Mouse (Mus musculus) liver, embryonic 13.5 days (tissue): ENCODE data around the gene Zfp526. TPM values are rescaled to one million over a fixed set of nuclear protein-coding genes. Genes with fewer than 3 reads are reported as not detected.

ENCODE experiments used
- ATAC-seq: fragments of 200-750 bp; cut with Nextera tagmentation; 2 replicates; pipeline ENCODE4 v1.8.0; 2017; ENCODE audit warnings: low read depth, mild to moderate bottlenecking, moderate number of reproducible peaks, moderate library complexity
- DNase-seq: peaks from one replicate; pipeline ENCODE4 v3.0.0; 2022
- H3K27ac ChIP-seq: fragments of 300-500 bp; sonication (generic); 2 replicates; pipeline ENCODE4 v1.5.1; 2015; ENCODE audit warnings: moderate library complexity, mild to moderate bottlenecking, inconsistent platforms
- H3K27me3 ChIP-seq: fragments of 300-500 bp; sonication (generic); 2 replicates; pipeline ENCODE4 v1.6.1; 2015; ENCODE audit warnings: mild to moderate bottlenecking, inconsistent platforms
- H3K36me3 ChIP-seq: fragments of 300-500 bp; sonication (generic); 2 replicates; pipeline ENCODE4 v1.6.1; 2015; ENCODE audit warnings: mild to moderate bottlenecking, inconsistent platforms
- H3K4me1 ChIP-seq: fragments of 300-500 bp; sonication (generic); replicated peaks from 2 replicates; pipeline ENCODE4 v1.6.1; 2015; ENCODE audit warnings: inconsistent platforms
- H3K4me2 ChIP-seq: fragments of 300-500 bp; sonication (generic); 2 replicates; pipeline ENCODE4 v1.6.1; 2015; ENCODE audit warnings: inconsistent platforms, mild to moderate bottlenecking, moderate library complexity
- H3K4me3 ChIP-seq: fragments of 300-500 bp; sonication (generic); replicated peaks from 2 replicates; pipeline ENCODE4 v1.5.1; 2015; ENCODE audit warnings: mild to moderate bottlenecking, inconsistent platforms
- H3K9ac ChIP-seq: fragments of 300-500 bp; sonication (generic); 2 replicates; pipeline ENCODE4 v1.6.1; 2015; ENCODE audit warnings: mild to moderate bottlenecking, inconsistent platforms
- H3K9me3 ChIP-seq: fragments of 300-500 bp; sonication (generic); replicated peaks from 2 replicates; pipeline ENCODE4 v1.6.1; 2016; ENCODE audit warnings: inconsistent platforms
- WGBS: fragments of 180-500 bp; shearing (Covaris S2); methylation state at CpG from one replicate; pipeline ENCODE4 v1.1.7; 2015; ENCODE audit not compliant: insufficient replicate concordance; 5-methylcytosine and 5-hydroxymethylcytosine counted together
- polyA plus RNA-seq: library from polyadenylated mRNA; unstranded; fragments of >200 nt; fragmentation: Nextera tagmentation; extraction: Ambion mirVana; gene quantifications from 2 replicates; pipeline ENCODE4 v1.2.1, GENCODE M21; 2015

Gene Zfp526
- polyA plus RNA-seq, 1 experiment from 2014 or later = 2.0 TPM

DNA sequence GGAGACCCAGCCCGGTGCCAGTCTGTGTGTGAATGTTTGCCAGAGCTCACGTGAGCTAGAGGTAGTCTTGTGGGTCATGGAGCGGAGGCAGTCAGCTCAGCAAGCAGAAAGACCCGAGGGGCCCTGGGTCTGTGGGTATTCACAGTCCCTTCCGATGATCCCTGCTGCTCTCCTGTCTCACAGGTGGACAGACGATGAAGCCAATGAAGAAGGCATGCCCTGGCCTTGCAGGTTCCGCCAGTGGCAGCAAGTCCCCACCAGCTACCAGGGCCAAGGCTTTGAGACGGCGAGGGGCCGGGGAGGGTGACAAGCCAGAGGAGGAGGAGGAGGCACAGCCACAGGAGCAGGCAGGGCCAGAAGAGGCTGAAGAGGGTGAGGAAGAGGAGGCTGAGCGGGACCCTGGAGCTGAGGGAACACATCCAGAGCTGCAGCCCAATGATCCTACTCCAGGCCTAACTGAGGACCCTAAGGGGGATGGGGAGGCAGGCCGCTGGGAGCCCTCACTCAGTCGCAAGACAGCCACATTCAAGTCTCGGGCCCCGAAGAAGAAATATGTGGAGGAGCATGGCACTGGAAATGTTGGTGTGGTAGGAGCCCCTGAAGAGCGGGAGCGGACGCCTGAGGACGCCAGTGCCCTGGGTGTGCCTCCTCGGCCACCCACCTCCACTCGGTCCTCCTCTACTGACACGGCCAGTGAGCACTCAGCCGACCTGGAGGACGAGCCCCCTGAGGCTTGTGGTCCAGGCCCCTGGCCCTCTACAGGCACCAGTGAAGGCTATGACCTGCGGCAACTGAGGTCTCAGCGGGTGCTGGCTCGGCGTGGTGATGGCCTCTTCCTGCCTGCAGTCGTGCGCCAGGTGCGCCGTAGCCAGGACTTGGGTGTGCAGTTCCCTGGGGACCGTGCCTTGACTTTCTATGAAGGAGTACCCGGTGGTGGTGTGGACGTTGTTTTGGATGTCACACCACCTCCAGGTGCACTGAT is 49.7 kb downstream of the Zfp526 start:
- DNase-seq (no peak), ATAC-seq (no peak)
- 87% methylated on average over 35 of the region's 35 CpGs for WGBS
- H3K4me3 ChIP-seq = no peak overlapping the region
- no peaks in the 10 kb centered on the region for H3K9me3 ChIP-seq
- H3K4me1 ChIP-seq = peaks cover 85% of the 10 kb centered on the region
- peak overlapping the region; percentile 96 for H3K27ac ChIP-seq
- H3K4me2 ChIP-seq = no peak overlapping the region
- peak overlapping the region; percentile 94; the same call in 1 of the 2 replicates for H3K9ac ChIP-seq
- peaks cover 33% of the 10 kb centered on the region for H3K36me3 ChIP-seq
- H3K27me3 ChIP-seq = no peaks in the 10 kb centered on the region

DNA sequence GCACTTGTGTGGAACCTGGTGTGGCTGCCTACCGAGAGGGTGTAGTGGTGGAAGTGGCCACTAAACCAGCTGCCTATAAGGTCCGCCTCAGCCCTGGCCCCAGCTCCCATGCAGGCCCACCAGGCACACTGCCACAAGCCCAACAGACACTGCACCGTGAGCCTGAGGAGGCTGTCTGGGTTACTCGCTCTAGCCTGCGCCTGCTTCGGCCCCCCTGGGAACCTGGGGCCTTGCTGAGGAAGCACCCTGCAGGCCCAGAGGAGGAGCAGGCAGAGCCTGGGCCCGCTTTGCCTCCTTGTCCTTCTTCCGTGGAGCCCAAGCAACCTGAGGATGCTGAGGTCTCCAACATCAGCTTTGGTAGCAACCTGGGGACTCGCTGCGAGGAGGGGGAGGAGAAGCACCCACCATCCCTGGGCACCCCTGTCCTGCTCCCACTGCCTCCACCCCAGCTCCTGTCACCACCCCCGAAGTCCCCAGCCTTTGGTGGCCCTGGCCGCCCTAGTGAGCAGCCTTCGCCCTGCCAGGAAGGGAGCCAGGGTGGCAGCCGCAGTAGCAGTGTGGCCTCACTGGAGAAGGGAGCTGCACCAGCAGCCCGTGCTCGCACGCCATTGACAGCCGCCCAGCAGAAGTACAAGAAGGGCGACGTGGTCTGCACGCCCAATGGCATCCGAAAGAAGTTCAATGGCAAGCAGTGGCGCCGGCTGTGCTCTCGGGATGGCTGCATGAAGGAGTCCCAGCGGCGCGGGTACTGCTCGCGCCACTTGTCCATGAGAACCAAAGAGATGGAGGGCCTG is 50.6 kb downstream of the Zfp526 start:
- Histone ChIP-seq H3K36me3 (peaks cover 33% of the 10 kb centered on the region), H3K27ac (peak overlapping the region; percentile 96), H3K4me3 (no peak overlapping the region), H3K9me3 (no peaks in the 10 kb centered on the region), H3K4me1 (peaks cover 85% of the 10 kb centered on the region), H3K9ac (no peak overlapping the region), H3K27me3 (no peaks in the 10 kb centered on the region), H3K4me2 (no peak overlapping the region)
- DNase-seq (no peak), ATAC-seq (no peak)
- 91% methylated on average over 30 of the region's 30 CpGs for WGBS

DNA sequence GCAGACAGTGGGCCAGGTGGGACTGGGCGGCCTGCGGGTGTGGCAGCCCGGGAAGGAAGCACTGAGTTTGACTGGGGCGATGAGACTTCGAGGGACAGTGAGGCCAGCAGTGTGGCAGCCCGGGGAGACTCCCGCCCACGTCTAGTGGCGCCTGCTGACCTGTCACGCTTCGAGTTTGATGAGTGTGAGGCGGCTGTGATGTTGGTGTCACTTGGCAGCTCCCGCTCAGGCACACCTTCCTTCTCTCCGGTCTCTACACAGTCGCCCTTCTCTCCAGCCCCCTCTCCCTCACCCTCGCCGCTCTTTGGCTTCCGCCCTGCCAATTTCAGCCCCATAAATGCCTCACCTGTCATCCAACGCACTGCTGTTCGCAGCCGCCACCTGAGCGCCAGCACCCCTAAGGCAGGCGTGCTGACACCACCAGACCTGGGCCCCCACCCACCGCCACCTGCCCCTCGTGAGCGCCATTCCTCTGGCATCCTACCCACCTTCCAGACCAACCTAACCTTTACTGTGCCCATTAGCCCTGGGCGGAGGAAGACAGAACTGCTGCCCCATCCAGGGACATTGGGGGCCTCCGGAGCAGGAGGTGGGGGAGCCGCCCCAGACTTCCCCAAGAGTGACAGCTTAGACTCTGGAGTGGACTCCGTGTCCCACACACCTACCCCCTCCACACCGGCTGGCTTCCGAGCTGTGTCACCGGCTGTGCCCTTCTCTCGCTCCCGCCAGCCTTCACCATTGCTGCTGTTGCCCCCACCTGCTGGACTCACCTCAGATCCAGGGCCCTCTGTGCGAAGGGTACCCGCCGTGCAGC is 51.4 kb downstream of the Zfp526 start:
- Histone ChIP-seq H3K4me1 (peaks cover 90% of the 10 kb centered on the region), H3K4me2 (peak overlapping the region; percentile 61), H3K9ac (peak overlapping the region; percentile 83), H3K9me3 (no peaks in the 10 kb centered on the region), H3K4me3 (no peak overlapping the region; the same call in 1 of the 2 replicates), H3K27me3 (no peaks in the 10 kb centered on the region), H3K36me3 (peaks cover 33% of the 10 kb centered on the region), H3K27ac (peak overlapping the region; percentile 96)
- 86% methylated on average over 38 of the region's 38 CpGs for WGBS
- DNase-seq = no peak
- no peak for ATAC-seq

DNA sequence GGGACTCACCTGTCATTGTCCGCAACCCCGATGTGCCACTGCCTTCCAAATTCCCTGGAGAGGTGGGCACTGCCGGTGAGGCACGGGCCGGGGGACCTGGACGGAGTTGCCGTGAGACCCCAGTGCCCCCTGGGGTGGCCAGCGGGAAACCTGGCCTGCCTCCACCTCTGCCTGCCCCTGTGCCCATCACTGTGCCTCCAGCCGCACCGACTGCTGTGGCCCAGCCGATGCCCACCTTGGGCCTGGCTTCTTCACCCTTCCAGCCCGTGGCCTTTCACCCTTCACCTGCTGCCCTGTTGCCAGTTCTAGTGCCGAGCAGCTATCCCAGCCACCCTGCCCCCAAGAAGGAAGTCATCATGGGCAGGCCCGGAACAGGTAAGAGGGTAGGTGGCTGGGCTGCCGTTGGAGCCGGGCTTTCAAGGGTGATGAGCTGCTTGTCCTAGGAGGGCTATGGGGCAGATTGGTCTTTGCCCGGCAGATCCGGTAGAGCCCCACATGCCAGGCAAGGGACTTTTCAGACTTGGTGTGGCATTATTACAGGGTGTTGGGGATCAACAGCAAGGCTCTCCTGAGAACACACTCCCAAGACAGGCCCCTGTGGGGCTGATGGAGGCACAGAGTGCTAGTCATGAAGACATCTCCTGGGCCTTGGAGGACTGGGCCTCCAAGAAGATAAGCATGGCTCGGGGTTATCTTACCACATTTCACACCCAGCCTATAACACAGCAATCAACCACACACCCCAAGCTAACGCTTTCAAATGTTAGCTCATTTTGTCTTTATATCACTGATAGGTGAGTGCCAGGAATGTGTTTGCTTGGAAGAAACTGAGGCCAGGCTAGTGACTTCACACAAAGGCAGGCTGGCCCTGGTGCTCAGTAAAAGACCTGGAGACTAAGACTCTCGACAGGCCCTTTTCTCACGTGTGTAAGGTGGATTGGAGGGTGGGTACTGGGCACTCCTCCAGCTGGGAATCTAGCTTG is 52.3 kb downstream of the Zfp526 start:
- 68% methylated on average over 22 of the region's 22 CpGs for WGBS
- DNase-seq = peak; percentile 61
- Histone ChIP-seq H3K27ac (peak overlapping the region; percentile 96), H3K4me3 (peak overlapping the region; percentile 27), H3K9ac (peak overlapping the region; percentile 83), H3K36me3 (peaks cover 33% of the 10 kb centered on the region), H3K27me3 (no peaks in the 10 kb centered on the region), H3K4me2 (peak overlapping the region; percentile 61), H3K4me1 (peaks cover 98% of the 10 kb centered on the region), H3K9me3 (no peaks in the 10 kb centered on the region)
- ATAC-seq = peak; percentile 81

DNA sequence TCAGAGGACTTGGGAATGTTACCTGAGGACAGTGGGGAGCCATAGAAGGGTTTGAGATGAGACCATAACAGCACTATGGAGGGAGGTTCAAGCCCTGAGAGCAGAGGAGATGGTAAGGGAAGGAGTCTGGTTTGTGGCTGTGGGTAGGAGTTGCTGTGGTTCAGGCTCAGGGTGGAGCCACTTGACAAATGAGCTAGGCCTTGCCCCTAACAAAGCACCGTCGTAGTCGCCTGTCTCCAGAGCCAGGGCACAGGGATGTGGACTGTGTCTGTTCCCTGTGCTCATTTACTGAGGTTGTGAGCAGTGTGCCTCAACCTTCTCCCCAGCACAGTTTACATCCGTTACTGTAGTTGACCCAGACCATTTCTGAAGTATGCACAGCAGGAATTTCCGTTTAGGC is 53.3 kb downstream of the Zfp526 start:
- 33% methylated on average over 5 of the region's 5 CpGs for WGBS
- no peaks in the 10 kb centered on the region for H3K9me3 ChIP-seq
- H3K4me3 ChIP-seq = peak overlapping the region; percentile 23
- peak overlapping the region; percentile 96 for H3K27ac ChIP-seq
- H3K27me3 ChIP-seq = no peaks in the 10 kb centered on the region
- DNase-seq (no peak), ATAC-seq (0 out of 2 replicates have a peak, but pooled peaks have one; percentile 13)
- peak overlapping the region; percentile 83 for H3K9ac ChIP-seq
- H3K4me2 ChIP-seq = peak overlapping the region; percentile 61
- H3K4me1 ChIP-seq = peaks cover 97% of the 10 kb centered on the region
- peaks cover 33% of the 10 kb centered on the region for H3K36me3 ChIP-seq

DNA sequence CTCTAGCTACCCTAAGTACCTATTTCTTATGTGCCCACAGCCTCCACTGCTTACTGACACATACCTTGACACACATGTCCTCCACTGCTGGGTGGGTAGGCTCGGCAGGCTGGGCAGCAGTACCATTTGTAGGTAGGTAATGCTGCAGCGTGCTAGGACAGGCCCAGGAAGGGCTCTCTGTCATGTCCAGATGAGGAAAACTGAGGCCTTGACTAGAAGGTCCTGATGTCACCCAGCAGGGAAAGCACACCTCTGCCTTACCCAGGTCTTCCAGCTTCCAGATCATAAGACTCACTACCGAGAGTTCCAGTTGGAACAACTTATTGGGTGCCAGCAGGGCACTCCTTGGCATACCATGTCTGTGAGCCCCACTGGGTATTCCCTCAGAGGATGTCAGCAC is 53.8 kb downstream of the Zfp526 start:
- no peak for ATAC-seq
- H3K9me3 ChIP-seq = no peaks in the 10 kb centered on the region
- H3K4me3 ChIP-seq = peak overlapping the region; percentile 7; the same call in 1 of the 2 replicates
- peak overlapping the region; percentile 96 for H3K27ac ChIP-seq
- H3K4me1 ChIP-seq = peaks cover 97% of the 10 kb centered on the region
- no peak for DNase-seq
- H3K4me2 ChIP-seq = peak overlapping the region; percentile 61
- 88% methylated on average over 3 of the region's 3 CpGs for WGBS
- H3K9ac ChIP-seq = peak overlapping the region; percentile 83
- peaks cover 33% of the 10 kb centered on the region for H3K36me3 ChIP-seq
- no peaks in the 10 kb centered on the region for H3K27me3 ChIP-seq

DNA sequence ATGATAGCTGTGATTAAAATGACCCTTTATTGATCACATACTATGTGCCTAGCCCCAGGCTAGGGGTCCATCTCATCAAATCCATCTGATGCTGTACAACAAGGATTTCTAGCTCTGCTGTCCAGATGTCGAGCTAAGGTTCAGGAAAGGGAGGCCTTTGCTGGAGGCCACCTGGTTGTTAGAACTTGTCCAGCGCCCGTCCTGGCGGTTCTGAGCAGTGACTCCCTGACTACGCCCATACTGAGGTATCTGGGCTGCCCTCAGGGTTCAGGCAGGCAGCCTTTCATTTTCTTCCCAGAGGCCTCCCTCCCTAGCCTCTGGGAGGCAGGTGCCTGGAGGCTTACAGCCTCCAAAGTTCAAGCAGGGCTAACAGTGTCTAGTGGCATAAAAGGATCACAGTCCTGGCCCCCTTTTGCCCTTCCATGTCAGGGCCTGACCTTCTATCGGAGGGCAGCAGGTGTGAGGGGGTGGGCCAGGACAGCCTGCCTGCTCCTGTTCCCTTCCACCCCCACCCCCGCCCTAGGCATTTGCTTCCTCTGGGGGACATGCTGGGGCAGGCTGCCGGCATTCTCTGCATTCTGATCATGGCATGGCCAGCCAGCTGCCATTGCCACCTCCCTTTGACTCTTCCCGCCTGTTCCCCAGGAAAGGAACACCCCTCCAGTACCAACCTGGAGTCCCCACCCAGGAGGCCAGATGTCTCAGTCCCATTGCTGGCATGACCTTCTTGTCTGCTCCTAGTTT is 54.5 kb downstream of the Zfp526 start:
- H3K9ac ChIP-seq = peak overlapping the region; percentile 83
- 64% methylated on average over 9 of the region's 9 CpGs for WGBS
- peaks cover 97% of the 10 kb centered on the region for H3K4me1 ChIP-seq
- no peak overlapping the region for H3K4me3 ChIP-seq
- no peaks in the 10 kb centered on the region for H3K9me3 ChIP-seq
- H3K27ac ChIP-seq = peak overlapping the region; percentile 96
- DNase-seq = no peak
- H3K36me3 ChIP-seq = peaks cover 30% of the 10 kb centered on the region
- no peak for ATAC-seq
- no peaks in the 10 kb centered on the region for H3K27me3 ChIP-seq
- peak overlapping the region; percentile 61 for H3K4me2 ChIP-seq
